Mouse (Mus musculus) adrenal gland, adult 2 months (tissue): ENCODE data around the gene Nlrp4e. TPM values are rescaled to one million over a fixed set of nuclear protein-coding genes. Genes with fewer than 3 reads are reported as not detected.
"Not testable (repeated sequence)": the region's sequence is repeated elsewhere in the genome, so short reads cannot be mapped to it uniquely, and the experiment has no call there.

Experiments
- DNase-seq: peaks from one replicate; pipeline ENCODE4 v3.0.0; 2021
- long read RNA-seq: library from polyadenylated mRNA; stranded (forward); transcript quantifications from one replicate; pipeline ENCODE4 v2.0.0, GENCODE M21; 2021
- microRNA-seq, 2 experiments: library from miRNA; unstranded; fragments of <30 nt; microRNA quantifications; one replicate each; pipeline ENCODE4 v1.2.0; 2021
- polyA plus RNA-seq: library from polyadenylated mRNA; depleted of rRNA; stranded (reverse); fragments of >200 nt; gene quantifications from 2 replicates; pipeline ENCODE4 v1.2.3, GENCODE M21; 2012; rRNA removed
- total RNA-seq, 2 experiments: library from RNA; stranded (reverse); gene quantifications; 2 replicates each; pipeline ENCODE4 v1.2.3; 2021

Nlrp4e gene
- not detected for total RNA-seq
- not detected in 2 replicates for polyA plus RNA-seq
- long read RNA-seq, partial matches to known transcripts = 0 of 1 reads
- long read RNA-seq, other reads (novel, unspliced or antisense) = 1 of 1 reads

DNA sequence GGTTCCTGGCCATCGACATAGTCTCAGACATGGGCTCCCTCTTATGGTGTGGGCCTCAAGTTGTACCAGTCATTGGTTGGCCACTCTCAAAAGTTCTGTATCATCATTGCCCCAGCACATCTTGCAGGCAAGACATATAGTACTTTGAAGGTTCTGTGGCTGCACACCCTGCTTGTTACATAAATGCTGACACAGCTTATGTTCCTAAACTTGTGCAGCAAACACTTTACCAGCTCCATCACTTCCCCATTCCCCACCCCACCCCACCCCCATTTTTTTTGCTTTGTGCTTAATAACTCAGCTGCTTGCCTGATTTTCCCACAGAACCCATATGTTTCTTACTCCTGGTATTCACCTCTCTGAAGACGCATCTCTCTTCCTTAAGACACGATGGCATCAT is at the start of gene Nlrp4e:
Nlrp4e (plus strand) TSS at position 301 of the 400 bp plus-strand sequence.
- DNase-seq = not testable (repeated sequence)

DNA sequence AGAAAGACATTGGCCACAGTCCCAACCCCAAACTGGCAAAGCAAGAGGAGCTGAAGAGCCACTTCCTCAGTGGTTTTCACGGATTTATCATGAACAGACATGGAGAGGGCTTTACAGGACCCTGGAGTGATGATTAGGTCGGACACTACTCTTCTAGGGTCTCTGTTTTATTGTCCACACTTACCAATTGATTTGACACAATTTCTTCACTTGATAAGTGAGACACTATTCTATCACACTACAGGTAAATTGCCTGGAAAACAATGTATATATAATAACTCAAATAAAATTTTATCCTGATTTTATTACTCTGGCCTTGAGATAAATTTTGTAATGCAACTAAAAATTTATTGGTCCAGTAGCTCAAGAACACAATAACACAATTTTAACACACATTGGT is 49.4 kb upstream of the Nlrp4e start, which contains the start of gene Vmn1r166:
Vmn1r166 (minus strand) TSS at position 101 of the 400 bp plus-strand sequence.
- DNase-seq = not testable (repeated sequence)

DNA sequence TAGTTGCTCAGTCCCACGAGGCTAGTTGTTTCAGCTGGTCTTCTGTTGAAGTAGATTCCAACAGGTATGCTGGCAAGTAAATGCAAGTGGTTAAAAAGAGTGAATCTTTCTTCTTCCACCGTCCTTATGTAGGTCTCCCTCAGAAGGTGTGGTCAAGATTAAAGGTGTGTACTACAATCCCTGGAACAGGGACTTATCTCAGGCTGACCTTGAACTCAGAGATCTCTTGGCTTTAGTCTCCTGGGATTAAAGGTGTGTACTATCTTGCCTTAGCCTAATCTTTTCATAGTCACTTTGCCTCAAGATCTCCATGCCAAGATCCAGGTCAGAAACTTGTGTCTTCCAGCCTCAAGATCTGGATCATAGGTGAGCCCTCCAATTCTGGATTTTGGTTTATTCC is 22.2 kb upstream of the Nlrp4e start, which contains the start of gene Gm6902:
Gm6902 (minus strand) TSS at position 101 of the 400 bp plus-strand sequence.
- not testable (repeated sequence) for DNase-seq

- not testable (repeated sequence) for DNase-seq
Observed at GRCm38 (mm10) chr7:23358311-23358710, 57.3 kb downstream of the Nlrp4e start.

DNA sequence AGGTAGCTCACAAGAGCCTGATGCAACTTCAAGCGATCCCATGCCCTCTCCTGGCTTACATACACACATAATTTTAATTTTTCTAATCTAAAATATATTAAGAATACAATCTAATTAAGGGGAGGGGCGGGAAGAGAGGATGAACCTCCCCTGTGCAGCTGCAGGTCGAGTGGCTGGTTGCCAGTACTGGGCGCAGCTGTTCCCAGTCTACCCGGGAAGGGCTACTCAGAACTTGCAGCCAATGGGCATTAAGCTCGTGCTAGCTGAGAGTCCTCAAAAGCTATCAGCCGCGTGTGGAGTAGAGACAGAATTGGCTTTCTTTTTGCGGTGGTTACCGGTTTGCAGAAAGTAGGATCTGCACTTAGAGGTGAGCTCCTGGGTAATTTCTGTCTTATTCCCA is 84.6 kb downstream of the Nlrp4e start, which contains the start of gene Nlrp5:
Nlrp5 (plus strand) TSS at position 301 of the 400 bp plus-strand sequence.
- no peak for DNase-seq

Small RNAs within 50 kb of the gene (microRNA-seq; reads per million reads assigned to microRNA genes)
- 0 reads per million in 2 experiments for gene Gm25196

Other genes starting within 250 kb of the Nlrp4e start
- gene Vmn1r163, start 245.7 kb upstream of the Nlrp4e start, total RNA-seq = not detected
- not detected in 2 replicates for gene Vmn1r163, start 245.7 kb upstream of the Nlrp4e start, polyA plus RNA-seq
- not detected for gene Gm8720, start 233.7 kb upstream of the Nlrp4e start, total RNA-seq
- gene Gm8720, start 233.7 kb upstream of the Nlrp4e start, polyA plus RNA-seq = not detected in 2 replicates
- not detected for gene Gm10662, start 156.7 kb upstream of the Nlrp4e start, total RNA-seq
- not detected in 2 replicates for gene Gm10662, start 156.7 kb upstream of the Nlrp4e start, polyA plus RNA-seq
- gene Vmn1r165, start 83.9 kb upstream of the Nlrp4e start, total RNA-seq = not detected
- not detected in 2 replicates for gene Vmn1r165, start 83.9 kb upstream of the Nlrp4e start, polyA plus RNA-seq
- gene Vmn1r166, start 49.5 kb upstream of the Nlrp4e start, total RNA-seq = not detected
- gene Vmn1r166, start 49.5 kb upstream of the Nlrp4e start, polyA plus RNA-seq = not detected in 2 replicates
- gene Gm6902, start 22.3 kb upstream of the Nlrp4e start, total RNA-seq = not detected
- not detected in 2 replicates for gene Gm6902, start 22.3 kb upstream of the Nlrp4e start, polyA plus RNA-seq
- not detected for gene Nlrp5, start 84.7 kb downstream of the Nlrp4e start, total RNA-seq
- not detected in 2 replicates for gene Nlrp5, start 84.7 kb downstream of the Nlrp4e start, polyA plus RNA-seq
- not detected for gene Vmn1r167, start 206.0 kb downstream of the Nlrp4e start, total RNA-seq
- not detected in 2 replicates for gene Vmn1r167, start 206.0 kb downstream of the Nlrp4e start, polyA plus RNA-seq
- gene Vmn1r168, start 238.5 kb downstream of the Nlrp4e start, total RNA-seq = not detected
- not detected in 2 replicates for gene Vmn1r168, start 238.5 kb downstream of the Nlrp4e start, polyA plus RNA-seq